Mouse (Mus musculus): ENCODE data around the gene Tnrc6c. TPM values are rescaled to one million over a fixed set of nuclear protein-coding genes. Genes with fewer than 3 reads are reported as not detected.

Tnrc6c gene
- polyA plus RNA-seq, 1 experiment, result 14.9 TPM

DNA sequence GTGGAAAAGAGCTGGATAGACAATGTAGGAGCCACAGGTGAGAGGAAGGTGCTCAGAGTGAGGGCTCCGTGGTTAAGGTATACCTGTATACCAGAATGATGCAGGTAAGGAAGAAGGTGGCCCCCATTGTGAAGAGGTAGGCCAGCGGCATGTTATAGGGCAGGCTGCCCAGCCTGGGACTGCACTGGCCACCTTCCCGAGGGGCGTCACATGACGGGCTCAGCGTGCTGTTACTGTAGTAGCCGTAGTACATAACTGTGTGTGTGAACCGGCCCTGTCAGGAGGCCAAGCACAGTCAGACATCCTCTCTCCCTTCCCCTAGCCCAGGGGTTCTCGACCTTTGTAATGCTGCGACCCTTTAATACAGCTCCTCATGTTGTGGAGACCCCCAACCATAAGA, 120.8 kb downstream of the Tnrc6c start:
- WGBS, result 86% methylated on average over 10 of the region's 10 CpGs
- Histone ChIP-seq H3K27me3 (replicated peaks; ENCODE audit: control insufficient read depth, insufficient read depth, low read length) (no peaks in the 10 kb centered on the region), H3K27ac (ENCODE audit: insufficient read depth, low read depth, low read length) (no peak overlapping the region), H3K4me3 (ENCODE audit: insufficient read depth, low read depth, low read length) (no peak overlapping the region), H3K36me3 (ENCODE audit: control insufficient read depth, insufficient read depth, low read length) (0 out of 2 replicates have a peak, but pooled peaks cover 1% of the 10 kb centered on the region), H3K4me1 (ENCODE audit: control insufficient read depth, insufficient read depth, low read length) (peaks cover 12% of the 10 kb centered on the region)
- DNase-seq, result no peak
- no peak for TF ChIP-seq CTCF (conservative IDR thresholded peaks at IDR 0.05; ENCODE audit: insufficient read depth, insufficient read length, low read depth, low read length)
- no peak for TF ChIP-seq POLR2A (IDR thresholded peaks at IDR 0.05; ENCODE audit: low read depth, low read length)

DNA sequence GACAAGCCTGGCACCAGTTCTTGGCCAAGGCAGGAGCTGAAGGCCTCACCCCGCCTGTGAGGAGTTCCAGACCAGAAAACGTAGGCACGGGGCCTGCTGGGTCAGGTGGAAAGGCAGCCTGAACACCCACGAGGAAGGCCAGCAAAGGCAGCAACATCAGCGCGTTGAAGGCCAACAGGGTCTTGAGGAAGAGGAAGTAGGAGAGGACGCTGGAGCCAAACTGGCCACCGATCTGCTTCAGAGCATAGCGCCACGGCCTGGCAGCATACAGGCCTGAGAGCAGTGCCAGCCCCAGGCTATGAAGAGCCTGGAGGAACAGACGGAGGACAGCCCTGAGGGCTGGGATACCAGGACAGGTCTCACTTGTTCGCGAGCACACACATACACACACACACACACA, 121.5 kb downstream of the Tnrc6c start:
- 0 out of 2 replicates have a peak, but pooled peaks cover 1% of the 10 kb centered on the region for H3K36me3 ChIP-seq (ENCODE audit: control insufficient read depth, insufficient read depth, low read length)
- TF ChIP-seq POLR2A (IDR thresholded peaks at IDR 0.05; ENCODE audit: low read depth, low read length), result no peak
- TF ChIP-seq CTCF (conservative IDR thresholded peaks at IDR 0.05; ENCODE audit: insufficient read depth, insufficient read length, low read depth, low read length), result no peak
- 84% methylated on average over 13 of the region's 13 CpGs for WGBS
- no peak for DNase-seq
- peaks cover 12% of the 10 kb centered on the region for H3K4me1 ChIP-seq (ENCODE audit: control insufficient read depth, insufficient read depth, low read length)
- H3K27me3 ChIP-seq (replicated peaks; ENCODE audit: control insufficient read depth, insufficient read depth, low read length), result no peaks in the 10 kb centered on the region
- no peak overlapping the region for H3K27ac ChIP-seq (ENCODE audit: insufficient read depth, low read depth, low read length)
- no peak overlapping the region for H3K4me3 ChIP-seq (ENCODE audit: insufficient read depth, low read depth, low read length)

DNA sequence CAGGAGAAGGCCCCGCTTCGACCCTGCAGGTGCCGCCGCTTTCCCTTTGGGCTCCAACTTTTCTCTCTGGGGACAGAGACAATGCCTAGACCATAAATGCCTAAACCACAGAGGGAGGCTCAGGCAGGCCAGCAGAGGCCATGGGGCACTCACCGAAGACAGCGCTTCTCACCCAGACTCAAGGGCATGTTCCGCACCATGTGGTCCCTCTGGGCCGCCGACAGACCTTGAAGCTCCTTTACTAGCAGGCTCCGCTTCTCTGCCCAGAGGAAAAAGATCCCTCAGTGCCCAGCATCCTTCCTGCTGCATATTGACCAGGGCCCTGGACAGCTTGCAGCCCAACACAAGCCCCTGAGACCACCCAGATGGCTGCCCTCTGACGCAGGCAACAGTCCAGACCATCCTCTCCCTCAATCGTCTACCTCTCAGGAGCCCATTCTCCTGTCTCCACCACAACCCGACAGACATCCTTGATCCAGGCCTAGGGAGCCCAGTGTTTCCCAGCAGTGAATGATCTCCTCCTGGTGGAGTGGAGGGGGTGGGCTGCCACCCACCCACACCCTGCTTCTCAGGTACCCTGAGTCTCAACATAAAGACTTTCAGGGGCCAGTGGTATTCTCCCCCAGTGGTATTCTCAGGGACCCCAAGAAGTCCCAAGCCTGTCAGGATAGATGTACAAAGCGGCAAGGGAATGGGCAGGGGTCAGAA, 122.2 kb downstream of the Tnrc6c start:
- no peak for DNase-seq
- Histone ChIP-seq H3K27ac (ENCODE audit: insufficient read depth, low read depth, low read length) (no peak overlapping the region), H3K36me3 (ENCODE audit: control insufficient read depth, insufficient read depth, low read length) (0 out of 2 replicates have a peak, but pooled peaks cover 1% of the 10 kb centered on the region), H3K27me3 (replicated peaks; ENCODE audit: control insufficient read depth, insufficient read depth, low read length) (no peaks in the 10 kb centered on the region), H3K4me1 (ENCODE audit: control insufficient read depth, insufficient read depth, low read length) (peaks cover 15% of the 10 kb centered on the region), H3K4me3 (ENCODE audit: insufficient read depth, low read depth, low read length) (no peak overlapping the region)
- TF ChIP-seq CTCF (conservative IDR thresholded peaks at IDR 0.05; ENCODE audit: insufficient read depth, insufficient read length, low read depth, low read length), result no peak
- no peak for TF ChIP-seq POLR2A (IDR thresholded peaks at IDR 0.05; ENCODE audit: low read depth, low read length)
- WGBS, result 86% methylated on average over 14 of the region's 14 CpGs

DNA sequence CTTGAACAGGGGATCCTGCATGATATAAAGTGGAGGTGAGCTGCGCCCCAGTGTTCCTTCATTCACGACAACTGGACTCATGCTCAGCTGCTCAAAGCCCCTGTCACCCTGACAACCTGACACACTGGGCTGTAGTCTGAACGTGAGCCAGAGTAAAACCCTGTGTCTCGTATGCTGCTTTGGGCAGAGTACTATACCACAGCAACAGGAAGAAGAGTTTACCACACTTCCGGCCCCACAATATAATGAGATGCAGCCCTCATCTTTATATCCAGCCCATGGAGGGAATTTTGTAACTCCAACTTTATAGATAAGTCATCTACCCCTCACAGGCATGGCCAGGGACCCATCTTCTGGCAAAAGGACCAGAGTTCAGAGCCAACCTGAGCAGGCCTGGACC, 123.0 kb downstream of the Tnrc6c start:
- H3K4me3 ChIP-seq (ENCODE audit: insufficient read depth, low read depth, low read length), result no peak overlapping the region
- TF ChIP-seq POLR2A (IDR thresholded peaks at IDR 0.05; ENCODE audit: low read depth, low read length) (no peak), CTCF (conservative IDR thresholded peaks at IDR 0.05; ENCODE audit: insufficient read depth, insufficient read length, low read depth, low read length) (no peak)
- no peak for DNase-seq
- peaks cover 22% of the 10 kb centered on the region for H3K4me1 ChIP-seq (ENCODE audit: control insufficient read depth, insufficient read depth, low read length)
- H3K27ac ChIP-seq (ENCODE audit: insufficient read depth, low read depth, low read length), result no peak overlapping the region
- no peaks in the 10 kb centered on the region for H3K27me3 ChIP-seq (replicated peaks; ENCODE audit: control insufficient read depth, insufficient read depth, low read length)
- 85% methylated on average over 5 of the region's 5 CpGs for WGBS
- 0 out of 2 replicates have a peak, but pooled peaks cover 1% of the 10 kb centered on the region for H3K36me3 ChIP-seq (ENCODE audit: control insufficient read depth, insufficient read depth, low read length)

DNA sequence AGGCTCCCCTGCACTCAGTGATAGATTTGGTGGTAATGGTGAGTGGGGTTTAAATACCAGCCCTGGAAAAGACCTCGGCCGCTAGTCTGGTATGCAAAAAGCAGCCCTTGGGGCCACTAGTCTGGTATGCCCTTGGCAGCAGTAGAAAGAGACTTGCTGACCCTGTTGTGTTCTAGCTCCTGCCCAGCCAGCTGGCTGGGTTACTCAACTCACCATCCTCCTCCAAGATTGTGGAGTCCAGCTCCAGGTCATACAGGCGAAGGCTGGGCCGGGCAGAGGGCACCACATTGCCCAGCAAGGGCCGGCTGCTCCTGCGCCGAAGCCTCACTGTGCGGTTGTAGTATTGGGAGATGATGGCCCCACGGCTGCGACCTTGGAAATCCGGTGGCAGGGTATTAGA, 123.9 kb downstream of the Tnrc6c start:
- 49% methylated on average over 11 of the region's 11 CpGs for WGBS
- Histone ChIP-seq H3K27ac (ENCODE audit: insufficient read depth, low read depth, low read length) (peak overlapping the region; percentile 90), H3K4me3 (ENCODE audit: insufficient read depth, low read depth, low read length) (no peak overlapping the region), H3K36me3 (ENCODE audit: control insufficient read depth, insufficient read depth, low read length) (0 out of 2 replicates have a peak, but pooled peaks cover 1% of the 10 kb centered on the region), H3K4me1 (ENCODE audit: control insufficient read depth, insufficient read depth, low read length) (peaks cover 22% of the 10 kb centered on the region), H3K27me3 (replicated peaks; ENCODE audit: control insufficient read depth, insufficient read depth, low read length) (no peaks in the 10 kb centered on the region)
- TF ChIP-seq POLR2A (IDR thresholded peaks at IDR 0.05; ENCODE audit: low read depth, low read length) (no peak), CTCF (conservative IDR thresholded peaks at IDR 0.05; ENCODE audit: insufficient read depth, insufficient read length, low read depth, low read length) (no peak)
- DNase-seq, result peak; percentile 85

DNA sequence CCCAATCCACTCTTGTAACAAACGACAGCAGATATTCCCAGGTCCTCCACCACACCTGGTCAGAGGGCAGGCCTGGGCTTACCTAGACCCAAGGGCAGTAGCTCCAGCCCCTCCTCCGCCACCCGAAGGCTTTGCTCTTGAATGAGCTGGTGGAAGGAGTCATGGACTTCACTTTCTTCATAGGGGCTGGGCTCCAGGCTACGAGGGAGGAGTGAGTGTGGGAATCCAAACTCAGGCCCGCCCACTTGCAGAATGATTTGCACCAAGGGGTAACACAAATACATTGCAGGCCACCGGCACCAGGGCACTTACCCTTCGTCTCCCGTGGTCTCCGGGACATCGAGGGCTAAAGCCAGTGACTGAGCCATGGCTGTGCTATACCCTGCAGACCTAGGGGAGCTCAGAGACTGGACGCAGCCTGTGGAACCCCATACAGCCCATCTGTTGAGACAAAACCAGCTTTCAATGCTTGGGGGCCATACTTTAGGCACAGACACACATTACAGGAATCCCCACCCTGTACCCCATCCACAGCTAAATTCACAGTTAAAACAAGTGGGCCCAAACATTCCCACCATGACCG, 124.9 kb downstream of the Tnrc6c start:
- H3K4me3 ChIP-seq (ENCODE audit: insufficient read depth, low read depth, low read length), result peak overlapping the region; percentile 51
- H3K36me3 ChIP-seq (ENCODE audit: control insufficient read depth, insufficient read depth, low read length), result 0 out of 2 replicates have a peak, but pooled peaks cover 1% of the 10 kb centered on the region
- no peaks in the 10 kb centered on the region for H3K27me3 ChIP-seq (replicated peaks; ENCODE audit: control insufficient read depth, insufficient read depth, low read length)
- H3K27ac ChIP-seq (ENCODE audit: insufficient read depth, low read depth, low read length), result peak overlapping the region; percentile 90
- peaks cover 22% of the 10 kb centered on the region for H3K4me1 ChIP-seq (ENCODE audit: control insufficient read depth, insufficient read depth, low read length)
- WGBS, result 22% methylated on average over 12 of the region's 12 CpGs
- DNase-seq, result peak; percentile 52
- TF ChIP-seq CTCF (conservative IDR thresholded peaks at IDR 0.05; ENCODE audit: insufficient read depth, insufficient read length, low read depth, low read length) (no peak), POLR2A (IDR thresholded peaks at IDR 0.05; ENCODE audit: low read depth, low read length) (no peak)

Measured in kidney, adult 2 months (tissue).